Mouse (Mus musculus) C2C12 (cell line): ENCODE results near the gene Rpl37.

ENCODE experiments used
- CEBPB ChIP-seq: IDR thresholded peaks from one replicate; pipeline ENCODE4 v1.6.1; 2011; ENCODE audit warnings: low read depth, mild to moderate bottlenecking, control low read depth, moderate library complexity
- CTCF ChIP-seq: IDR thresholded peaks from one replicate; pipeline ENCODE4 v1.5.1; 2011; ENCODE audit not compliant: control insufficient read depth, insufficient read depth, insufficient read length
- MAX ChIP-seq: IDR thresholded peaks from one replicate; pipeline ENCODE4 v1.6.1; 2011; ENCODE audit warnings: mild to moderate bottlenecking, control low read depth
- USF1 ChIP-seq: IDR thresholded peaks from one replicate; pipeline ENCODE4 v1.6.1; 2011; ENCODE audit warnings: low read depth, mild to moderate bottlenecking, control low read depth, moderate library complexity

DNA sequence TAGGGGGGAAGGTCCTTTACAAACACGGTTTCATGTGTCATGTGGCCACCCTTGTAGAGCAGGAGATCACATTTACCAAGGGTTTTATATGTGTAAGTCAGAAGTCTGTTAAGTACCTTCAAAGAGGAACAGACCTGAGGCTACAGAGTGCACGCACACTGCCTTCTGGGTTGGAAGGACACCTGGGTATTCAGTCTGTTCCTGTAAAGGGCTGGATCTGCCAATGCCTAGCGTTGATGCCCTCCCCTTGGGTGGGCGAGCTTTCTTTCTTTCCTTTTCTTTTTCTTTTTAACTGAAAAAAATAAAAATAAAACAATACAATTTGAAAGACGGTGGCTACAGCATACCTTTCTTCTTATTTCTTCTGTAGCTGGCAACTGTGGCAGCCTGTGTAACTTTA lies 38.6 kb downstream of the Rpl37 start:
- TF ChIP-seq CTCF: no peak
- no peak for TF ChIP-seq MAX
- TF ChIP-seq USF1: no peak
- no peak for TF ChIP-seq CEBPB
